Mouse (Mus musculus): ENCODE data around the gene Cfap300. TPM values are rescaled to one million over a fixed set of nuclear protein-coding genes. Genes with fewer than 3 reads are reported as not detected.
A peak's percentile ranks its signal among the peaks of the same experiment; 100 is the strongest.

The Cfap300 gene
- 18.5 and 19.4 TPM in 2 replicates for polyA plus RNA-seq (2016; fragmentation: Nextera tagmentation; extraction: Ambion mirVana)

DNA sequence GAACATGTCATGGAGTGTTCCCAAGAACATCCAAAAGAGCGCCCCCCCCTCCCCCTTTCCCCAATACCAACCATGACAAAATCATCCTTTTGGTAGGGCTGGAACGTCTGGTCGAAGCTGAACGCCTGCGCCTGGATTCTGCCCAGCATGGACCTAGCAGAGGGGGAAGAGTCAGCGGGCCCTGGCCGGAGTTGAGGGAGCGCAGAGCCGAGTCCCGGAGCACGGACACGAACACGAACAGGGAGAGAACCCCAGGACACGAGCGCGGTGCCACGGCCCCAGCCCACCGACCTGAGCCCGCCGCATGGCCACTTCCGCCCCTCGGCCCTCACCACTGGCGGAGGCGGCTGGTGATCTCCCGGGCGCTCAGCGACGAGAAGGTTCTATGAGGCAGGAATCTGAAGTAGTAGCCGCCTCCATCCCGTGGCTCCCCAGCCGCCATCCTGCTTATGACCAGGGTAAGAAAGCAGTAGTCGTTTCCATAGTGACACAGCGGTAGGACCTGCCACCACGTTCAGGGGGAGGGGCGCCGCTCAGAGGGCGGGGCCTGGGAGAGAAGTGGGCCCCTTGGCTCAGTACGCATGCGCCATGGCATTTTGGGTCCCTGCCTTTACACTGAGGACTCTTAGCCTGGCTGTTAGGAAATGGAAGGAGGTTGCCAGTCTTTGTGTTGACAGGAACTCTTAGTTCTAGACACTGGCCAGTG is at the start of gene Cfap300:
TSS of gene Cfap300 (minus strand) at position 486 of the 706 bp plus-strand sequence.
- Histone ChIP-seq H3K36me3 (replicated peaks) (peaks cover 6% of the 10 kb centered on the region), H3K27me3 (ENCODE audit: poor library complexity, severe bottlenecking) (no peaks in the 10 kb centered on the region), H3K4me1 (peaks cover 16% of the 10 kb centered on the region), H3K9me3 (no peaks in the 10 kb centered on the region), H3K4me3 (peak within 1 kb of the TSS; percentile 81), H3K27ac (peak within 1 kb of the TSS; percentile 92)
- peak; percentile 95 for DNase-seq (ENCODE audit: extremely low spot score, low spot score)
- WGBS: under 1% methylated on average over 39 of the region's 39 CpGs

DNA sequence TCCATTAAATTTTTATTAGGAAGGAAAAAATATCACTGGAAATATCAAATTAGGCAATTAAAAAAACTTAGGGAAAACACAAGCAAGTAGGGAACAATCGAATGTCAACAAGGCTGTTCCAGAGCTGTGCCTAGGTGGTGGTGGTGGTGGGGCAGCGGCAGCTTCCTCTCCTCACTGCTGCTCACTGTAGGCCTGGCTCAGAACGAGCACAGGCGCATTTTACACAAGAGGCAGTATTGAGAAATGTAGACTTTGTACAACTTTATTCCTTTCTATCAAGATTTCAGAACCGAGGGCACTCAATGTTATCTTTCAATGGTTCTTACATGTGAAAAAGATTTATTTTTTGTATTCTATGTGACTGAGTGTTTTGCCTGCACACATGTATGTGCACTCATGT is 36.3 kb upstream of the Cfap300 start:
- WGBS: 92% methylated on average over 5 of the region's 5 CpGs
- H3K4me1 ChIP-seq: no peaks in the 10 kb centered on the region
- no peaks in the 10 kb centered on the region for H3K27me3 ChIP-seq (ENCODE audit: poor library complexity, severe bottlenecking)
- DNase-seq (ENCODE audit: extremely low spot score, low spot score): no peak
- no peaks in the 10 kb centered on the region for H3K9me3 ChIP-seq
- H3K36me3 ChIP-seq (replicated peaks): peaks cover 18% of the 10 kb centered on the region
- H3K27ac ChIP-seq: no peak overlapping the region
- no peak overlapping the region for H3K4me3 ChIP-seq

- DNase-seq (ENCODE audit: extremely low spot score, low spot score): no peak
- H3K36me3 ChIP-seq (replicated peaks): peaks cover 15% of the 10 kb centered on the region
- no peaks in the 10 kb centered on the region for H3K9me3 ChIP-seq
- no peaks in the 10 kb centered on the region for H3K27me3 ChIP-seq (ENCODE audit: poor library complexity, severe bottlenecking)
- H3K27ac ChIP-seq: no peak overlapping the region
- H3K4me3 ChIP-seq: no peak overlapping the region
- H3K4me1 ChIP-seq: no peaks in the 10 kb centered on the region
These were observed 31.7 kb upstream of the Cfap300 start for GRCm38 (mm10) chr9:8074345-8074744.

DNA sequence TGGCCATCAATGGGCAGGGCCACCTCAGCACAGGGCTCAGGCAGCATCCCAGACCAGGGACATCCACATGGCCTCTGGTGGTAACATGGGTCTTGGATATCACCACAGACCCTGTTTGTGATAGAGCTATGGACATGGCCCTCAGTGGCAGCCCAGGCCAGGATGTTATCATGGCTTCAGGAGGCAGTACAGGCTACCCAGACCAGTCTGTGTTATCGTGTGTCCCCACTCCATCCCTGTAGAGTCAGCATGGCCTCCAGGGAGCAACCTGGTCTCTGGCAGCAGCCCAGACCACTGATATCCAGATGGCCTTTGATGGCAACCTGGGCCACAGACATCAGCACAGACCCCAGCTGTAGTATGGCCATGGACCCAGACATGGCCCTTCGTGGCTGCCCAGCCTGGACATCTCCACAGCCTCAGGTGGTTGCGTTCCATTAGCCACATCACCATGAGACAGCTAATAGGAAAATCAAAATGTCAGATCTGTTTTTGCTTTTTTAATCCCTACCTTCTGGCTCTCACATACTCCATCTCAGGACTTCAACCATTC is 30.7 kb upstream of the Cfap300 start:
- H3K36me3 ChIP-seq (replicated peaks): peaks cover 10% of the 10 kb centered on the region
- no peaks in the 10 kb centered on the region for H3K4me1 ChIP-seq
- no peak for DNase-seq (ENCODE audit: extremely low spot score, low spot score)
- H3K27me3 ChIP-seq (ENCODE audit: poor library complexity, severe bottlenecking): no peaks in the 10 kb centered on the region
- H3K4me3 ChIP-seq: no peak overlapping the region
- 94% methylated on average over 3 of the region's 3 CpGs for WGBS
- H3K27ac ChIP-seq: no peak overlapping the region
- H3K9me3 ChIP-seq: no peaks in the 10 kb centered on the region

- Histone ChIP-seq H3K9me3 (peaks cover 7% of the 10 kb centered on the region), H3K27ac (no peak overlapping the region), H3K4me3 (no peak overlapping the region), H3K36me3 (replicated peaks) (no peaks in the 10 kb centered on the region; the same call in 1 of the 2 replicates), H3K27me3 (ENCODE audit: poor library complexity, severe bottlenecking) (no peaks in the 10 kb centered on the region), H3K4me1 (no peaks in the 10 kb centered on the region)
- no peak for DNase-seq (ENCODE audit: extremely low spot score, low spot score)
- WGBS: 78% methylated on average over 3 of the region's 3 CpGs
These were observed 17.0 kb upstream of the Cfap300 start for GRCm38 (mm10) chr9:8059636-8060035.

- WGBS: 65% methylated on average over 1 of the region's 1 CpGs
- H3K27ac ChIP-seq: no peak overlapping the region
- no peaks in the 10 kb centered on the region for H3K27me3 ChIP-seq (ENCODE audit: poor library complexity, severe bottlenecking)
- H3K36me3 ChIP-seq (replicated peaks): no peaks in the 10 kb centered on the region
- no peak for DNase-seq (ENCODE audit: extremely low spot score, low spot score)
- H3K4me3 ChIP-seq: no peak overlapping the region
- no peaks in the 10 kb centered on the region for H3K4me1 ChIP-seq
- H3K9me3 ChIP-seq: no peaks in the 10 kb centered on the region
These were observed 12.2 kb upstream of the Cfap300 start for GRCm38 (mm10) chr9:8054831-8055230.

GRCm38 (mm10) chr9:8043044-8043387 is 393 bp upstream of the Cfap300 start:
- H3K9me3 ChIP-seq: no peaks in the 10 kb centered on the region
- H3K36me3 ChIP-seq (replicated peaks): peaks cover 6% of the 10 kb centered on the region
- DNase-seq (ENCODE audit: extremely low spot score, low spot score): no peak
- peak overlapping the region; percentile 92 for H3K27ac ChIP-seq
- no peaks in the 10 kb centered on the region for H3K27me3 ChIP-seq (ENCODE audit: poor library complexity, severe bottlenecking)
- 18% methylated on average over 5 of the region's 5 CpGs for WGBS
- peak overlapping the region; percentile 81 for H3K4me3 ChIP-seq
- H3K4me1 ChIP-seq: peaks cover 16% of the 10 kb centered on the region

DNA sequence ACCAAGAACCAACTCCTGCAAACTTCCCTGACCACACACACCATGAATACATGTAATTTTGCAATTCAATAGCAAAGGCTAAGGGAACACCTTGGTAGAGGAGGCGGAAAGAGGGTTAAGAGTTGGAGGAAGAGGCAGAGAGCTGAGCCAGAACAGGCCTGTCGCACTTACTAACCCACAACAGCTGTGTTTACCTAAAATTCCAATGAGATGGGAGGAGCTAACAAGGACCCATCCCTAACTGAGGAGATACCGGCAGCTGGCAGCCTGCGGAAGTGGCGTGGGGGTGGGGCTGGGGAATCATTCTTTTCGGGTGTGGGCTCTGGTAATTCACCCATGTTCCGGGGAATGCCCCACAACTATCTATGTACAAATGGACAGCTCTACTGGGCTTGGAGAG is 7.1 kb downstream of the Cfap300 start:
- no peaks in the 10 kb centered on the region for H3K27me3 ChIP-seq (ENCODE audit: poor library complexity, severe bottlenecking)
- no peak overlapping the region for H3K27ac ChIP-seq
- no peak for DNase-seq (ENCODE audit: extremely low spot score, low spot score)
- H3K9me3 ChIP-seq: no peaks in the 10 kb centered on the region
- H3K4me1 ChIP-seq: peaks cover 8% of the 10 kb centered on the region
- H3K4me3 ChIP-seq: no peak overlapping the region
- H3K36me3 ChIP-seq (replicated peaks): peaks cover 11% of the 10 kb centered on the region
- 42% methylated on average over 7 of the region's 7 CpGs for WGBS

- no peaks in the 10 kb centered on the region for H3K9me3 ChIP-seq
- DNase-seq (ENCODE audit: extremely low spot score, low spot score): no peak
- H3K27ac ChIP-seq: no peak overlapping the region
- no peaks in the 10 kb centered on the region for H3K27me3 ChIP-seq (ENCODE audit: poor library complexity, severe bottlenecking)
- H3K36me3 ChIP-seq (replicated peaks): peaks cover 9% of the 10 kb centered on the region
- no peak overlapping the region for H3K4me3 ChIP-seq
- H3K4me1 ChIP-seq: peaks cover 8% of the 10 kb centered on the region
- WGBS: 59% methylated on average over 4 of the region's 4 CpGs
These were observed 7.5 kb downstream of the Cfap300 start for GRCm38 (mm10) chr9:8035091-8035490.

DNA sequence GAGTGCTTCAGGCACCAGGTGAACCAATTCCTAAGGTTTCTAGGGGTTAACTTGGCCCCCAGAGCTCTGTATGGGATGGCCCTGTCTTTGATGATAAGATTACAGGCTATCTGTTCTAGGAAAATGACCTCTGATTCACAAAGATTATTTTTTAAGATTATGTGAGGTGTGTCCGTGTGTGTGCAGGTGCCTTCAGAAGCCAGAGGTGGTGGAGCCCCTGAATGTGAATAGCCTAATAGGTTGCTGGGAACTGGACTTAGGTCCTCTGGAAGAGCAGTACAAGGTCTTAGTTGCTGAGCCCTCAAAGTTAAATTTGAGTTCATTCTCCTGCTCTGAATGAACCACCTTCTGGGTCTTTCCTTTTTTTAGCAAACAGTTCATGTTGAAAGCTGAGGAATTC is 8.5 kb downstream of the Cfap300 start:
- H3K4me1 ChIP-seq: peaks cover 8% of the 10 kb centered on the region
- no peaks in the 10 kb centered on the region for H3K9me3 ChIP-seq
- H3K27ac ChIP-seq: no peak overlapping the region
- H3K36me3 ChIP-seq (replicated peaks): 0 out of 2 replicates have a peak, but pooled peaks cover 5% of the 10 kb centered on the region
- no peak for DNase-seq (ENCODE audit: extremely low spot score, low spot score)
- H3K27me3 ChIP-seq (ENCODE audit: poor library complexity, severe bottlenecking): no peaks in the 10 kb centered on the region
- H3K4me3 ChIP-seq: no peak overlapping the region
- 74% methylated on average over 1 of the region's 1 CpGs for WGBS

DNA sequence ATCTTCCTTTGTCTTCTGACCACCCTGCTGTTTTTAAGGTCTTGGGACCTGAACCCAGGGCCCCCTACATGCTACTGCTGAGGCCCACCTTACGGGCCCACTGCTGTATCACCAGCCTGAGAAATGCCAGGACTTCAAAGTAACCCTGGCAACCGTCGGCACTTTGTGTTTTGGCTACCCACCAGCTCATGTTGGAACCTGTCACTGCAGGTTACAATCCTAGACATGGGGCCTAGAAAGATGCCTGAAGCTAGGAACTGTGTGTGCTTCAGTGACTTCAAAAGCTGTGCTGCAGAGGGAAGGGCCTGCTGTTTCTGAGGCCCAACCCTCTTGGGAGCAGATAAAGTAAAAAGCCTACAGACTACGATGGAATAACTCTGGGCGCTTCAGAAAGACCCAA is 9.8 kb downstream of the Cfap300 start:
- 85% methylated on average over 5 of the region's 5 CpGs for WGBS
- Histone ChIP-seq H3K9me3 (no peaks in the 10 kb centered on the region), H3K36me3 (replicated peaks) (0 out of 2 replicates have a peak, but pooled peaks cover 5% of the 10 kb centered on the region), H3K27ac (no peak overlapping the region), H3K4me3 (no peak overlapping the region), H3K27me3 (ENCODE audit: poor library complexity, severe bottlenecking) (no peaks in the 10 kb centered on the region), H3K4me1 (peaks cover 8% of the 10 kb centered on the region)
- DNase-seq (ENCODE audit: extremely low spot score, low spot score): no peak

- 90% methylated on average over 5 of the region's 5 CpGs for WGBS
- Histone ChIP-seq H3K4me3 (no peak overlapping the region), H3K9me3 (no peaks in the 10 kb centered on the region), H3K27ac (no peak overlapping the region), H3K36me3 (replicated peaks) (no peaks in the 10 kb centered on the region), H3K4me1 (no peaks in the 10 kb centered on the region), H3K27me3 (ENCODE audit: poor library complexity, severe bottlenecking) (no peaks in the 10 kb centered on the region)
- no peak for DNase-seq (ENCODE audit: extremely low spot score, low spot score)
These were observed 24.0 kb downstream of the Cfap300 start for GRCm38 (mm10) chr9:8018609-8019008.

DNA sequence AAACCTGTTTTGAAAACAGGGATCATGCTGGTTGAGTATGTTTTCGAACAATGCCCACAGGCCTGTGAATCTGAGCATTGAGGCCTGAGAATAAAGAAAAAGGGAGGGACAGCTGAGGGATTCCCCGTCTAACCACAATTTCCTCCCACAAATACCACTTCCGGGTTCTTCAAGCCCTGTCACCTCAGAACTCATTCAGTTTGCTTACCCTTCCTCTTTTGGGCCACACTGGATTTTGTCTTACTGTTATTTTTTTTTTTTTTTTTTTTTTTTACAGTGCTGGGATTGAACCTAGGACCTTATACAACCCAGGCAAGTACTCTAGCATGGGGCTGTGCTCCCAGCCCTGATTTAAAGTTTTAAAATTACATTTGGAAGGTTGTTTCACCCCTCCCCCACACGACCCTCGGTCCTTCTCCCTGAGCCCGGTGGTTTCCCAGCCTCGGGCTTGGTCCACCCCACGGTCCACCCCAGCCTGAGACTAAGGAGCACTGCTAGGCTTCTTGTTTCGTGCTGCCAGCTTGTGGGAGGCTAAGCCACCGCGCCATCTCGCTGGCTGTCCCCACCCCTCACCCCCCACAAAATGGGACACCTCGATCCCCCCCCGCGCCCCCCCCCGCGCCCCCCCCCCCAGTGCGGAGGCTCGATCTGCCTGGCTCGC is 25.2 kb downstream of the Cfap300 start:
- 66% methylated on average over 14 of the region's 20 CpGs for WGBS
- Histone ChIP-seq H3K4me1 (no peaks in the 10 kb centered on the region), H3K4me3 (no peak overlapping the region), H3K27me3 (ENCODE audit: poor library complexity, severe bottlenecking) (no peaks in the 10 kb centered on the region), H3K9me3 (no peaks in the 10 kb centered on the region), H3K36me3 (replicated peaks) (no peaks in the 10 kb centered on the region), H3K27ac (no peak overlapping the region)
- DNase-seq (ENCODE audit: extremely low spot score, low spot score): no peak

All from forebrain, embryonic 10.5 days (tissue).